Mouse (Mus musculus): ENCODE measurements around the gene Atp11a.

The Atp11a gene

GRCm38 (mm10) chr8:12768747-12769146, 11.9 kb downstream of the Atp11a start:
- peak in 1 of 2 experiments; percentile 65 for DNase-seq (ENCODE audit: inconsistent age in 2 of 2, low spot score in 1 of 2)

- DNase-seq (ENCODE audit: inconsistent age in 2 of 2, low spot score in 1 of 2), result no peak
Measured at GRCm38 (mm10) chr8:12769296-12769695, 12.5 kb downstream of the Atp11a start.

GRCm38 (mm10) chr8:12772319-12772718, 15.5 kb downstream of the Atp11a start:
- peak in 1 of 2 experiments; percentile 74 for DNase-seq (ENCODE audit: inconsistent age in 2 of 2, low spot score in 1 of 2)

GRCm38 (mm10) chr8:12773914-12774313, 17.1 kb downstream of the Atp11a start:
- no peak for DNase-seq (ENCODE audit: inconsistent age in 2 of 2, low spot score in 1 of 2)

- DNase-seq (ENCODE audit: inconsistent age in 2 of 2, low spot score in 1 of 2), result no peak
Measured at GRCm38 (mm10) chr8:12774872-12775298, 18.1 kb downstream of the Atp11a start.

GRCm38 (mm10) chr8:12775302-12775975, 18.6 kb downstream of the Atp11a start:
- DNase-seq (ENCODE audit: inconsistent age in 2 of 2, low spot score in 1 of 2), result no peak

- DNase-seq (ENCODE audit: inconsistent age in 2 of 2, low spot score in 1 of 2), result no peak
Measured at GRCm38 (mm10) chr8:12776166-12776565, 19.4 kb downstream of the Atp11a start.

- DNase-seq (ENCODE audit: inconsistent age in 2 of 2, low spot score in 1 of 2), result no peak
Measured at GRCm38 (mm10) chr8:12777171-12777570, 20.4 kb downstream of the Atp11a start.

- DNase-seq (ENCODE audit: inconsistent age in 2 of 2, low spot score in 1 of 2), result peak; percentile 82 to 92
Measured at GRCm38 (mm10) chr8:12779541-12779940, 22.7 kb downstream of the Atp11a start.

GRCm38 (mm10) chr8:12785508-12785907, 28.7 kb downstream of the Atp11a start:
- DNase-seq (ENCODE audit: inconsistent age in 2 of 2, low spot score in 1 of 2), result no peak

GRCm38 (mm10) chr8:12786261-12786957, 29.6 kb downstream of the Atp11a start:
- DNase-seq (ENCODE audit: inconsistent age in 2 of 2, low spot score in 1 of 2), result no peak

- no peak for DNase-seq (ENCODE audit: inconsistent age in 2 of 2, low spot score in 1 of 2)
Measured at GRCm38 (mm10) chr8:12786958-12787301, 30.1 kb downstream of the Atp11a start.

- no peak for DNase-seq (ENCODE audit: inconsistent age in 2 of 2, low spot score in 1 of 2)
Measured at GRCm38 (mm10) chr8:12787427-12787826, 30.6 kb downstream of the Atp11a start.

- DNase-seq (ENCODE audit: inconsistent age in 2 of 2, low spot score in 1 of 2), result peak; percentile 59 to 86
Measured at GRCm38 (mm10) chr8:12788695-12789094, 31.9 kb downstream of the Atp11a start.

- DNase-seq (ENCODE audit: inconsistent age in 2 of 2, low spot score in 1 of 2), result no peak
Measured at GRCm38 (mm10) chr8:12795011-12795671, 38.3 kb downstream of the Atp11a start.

GRCm38 (mm10) chr8:12799099-12799498, 42.3 kb downstream of the Atp11a start:
- DNase-seq (ENCODE audit: inconsistent age in 2 of 2, low spot score in 1 of 2), result no peak

- no peak for DNase-seq (ENCODE audit: inconsistent age in 2 of 2, low spot score in 1 of 2)
Measured at GRCm38 (mm10) chr8:12799832-12800231, 43.0 kb downstream of the Atp11a start.

GRCm38 (mm10) chr8:12800246-12800645, 43.4 kb downstream of the Atp11a start:
- no peak for DNase-seq (ENCODE audit: inconsistent age in 2 of 2, low spot score in 1 of 2)

GRCm38 (mm10) chr8:12801586-12801985, 44.8 kb downstream of the Atp11a start:
- no peak for DNase-seq (ENCODE audit: inconsistent age in 2 of 2, low spot score in 1 of 2)

- no peak for DNase-seq (ENCODE audit: inconsistent age in 2 of 2, low spot score in 1 of 2)
Measured at GRCm38 (mm10) chr8:12803121-12803520, 46.3 kb downstream of the Atp11a start.

GRCm38 (mm10) chr8:12804909-12805308, 48.1 kb downstream of the Atp11a start:
- peak in 1 of 2 experiments; percentile 41 for DNase-seq (ENCODE audit: inconsistent age in 2 of 2, low spot score in 1 of 2)

- no peak for DNase-seq (ENCODE audit: inconsistent age in 2 of 2, low spot score in 1 of 2)
Measured at GRCm38 (mm10) chr8:12805569-12805968, 48.8 kb downstream of the Atp11a start.
